Mouse (Mus musculus): Measurements from ENCODE around the gene Klhdc4.

The Klhdc4 gene

DNA sequence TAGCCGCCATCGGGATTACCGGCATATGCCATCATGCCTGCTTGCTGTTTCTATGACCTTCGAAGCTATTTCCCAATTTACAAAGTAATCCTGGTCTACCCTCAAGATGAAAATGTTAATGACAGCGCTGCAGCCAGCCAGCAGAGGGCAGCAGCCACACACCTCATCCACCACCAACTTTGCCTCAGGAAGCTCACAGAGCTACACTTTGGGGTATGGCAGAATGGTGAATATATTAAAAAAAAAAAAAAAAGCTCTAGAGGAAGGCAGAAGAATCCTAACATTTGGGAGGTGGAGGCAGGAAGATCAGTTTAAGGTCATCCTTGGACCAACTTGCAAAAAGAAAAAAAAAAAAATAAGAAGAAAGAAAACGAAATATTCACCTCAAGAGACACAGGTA lies 20.6 kb upstream of the Klhdc4 start:
- peak; percentile 62 to 69 for DNase-seq (ENCODE audit: low spot score in 2 of 2)

DNA sequence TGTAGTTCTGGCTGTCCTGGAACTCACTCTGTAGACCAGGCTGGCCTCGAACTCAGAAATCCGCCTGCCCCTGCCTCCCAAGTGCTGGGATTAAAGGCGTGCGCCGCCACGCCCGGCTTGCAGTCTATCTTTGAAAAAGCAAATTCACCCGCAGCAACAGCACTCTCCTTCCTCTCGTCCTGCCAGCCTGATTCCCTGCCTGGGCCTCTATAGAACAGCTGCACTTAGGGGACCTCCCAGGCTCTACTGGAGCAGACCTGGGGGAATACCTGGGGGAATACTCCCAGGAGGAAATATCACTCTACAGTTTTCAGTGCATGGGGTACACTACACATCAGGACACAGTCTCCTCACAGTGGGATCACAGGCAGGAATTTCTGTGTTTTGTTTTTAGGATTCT lies 19.9 kb upstream of the Klhdc4 start:
- DNase-seq (ENCODE audit: low spot score in 2 of 2), result no peak

DNA sequence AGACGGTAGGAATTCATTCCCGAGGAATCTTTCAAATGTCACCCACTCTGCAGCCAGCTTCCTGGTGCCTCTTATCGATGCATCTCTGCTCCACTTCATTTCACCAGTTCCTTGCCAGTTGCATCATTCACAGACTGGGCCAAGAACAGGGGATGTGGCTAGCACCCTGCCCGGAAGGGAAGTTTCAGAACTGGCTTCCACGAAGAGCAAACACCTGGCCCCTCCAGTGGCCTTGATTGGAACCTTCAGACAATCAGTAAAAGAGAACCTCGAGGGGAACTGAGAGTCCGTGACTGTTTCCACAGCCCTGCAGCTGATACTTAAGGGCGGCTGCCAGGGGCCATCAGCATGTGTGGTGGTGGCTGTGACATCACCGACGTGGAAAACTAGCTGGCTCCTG lies 19.1 kb upstream of the Klhdc4 start:
- no peak for DNase-seq (ENCODE audit: low spot score in 2 of 2)

- no peak for DNase-seq (ENCODE audit: low spot score in 2 of 2)
Observed at GRCm38 (mm10) chr8:121847987-121848386, 18.6 kb upstream of the Klhdc4 start.

- DNase-seq (ENCODE audit: low spot score in 2 of 2), result no peak
Observed at GRCm38 (mm10) chr8:121847261-121847822, 18.0 kb upstream of the Klhdc4 start.

- no peak for DNase-seq (ENCODE audit: low spot score in 2 of 2)
Observed at GRCm38 (mm10) chr8:121846815-121847214, 17.4 kb upstream of the Klhdc4 start.

DNA sequence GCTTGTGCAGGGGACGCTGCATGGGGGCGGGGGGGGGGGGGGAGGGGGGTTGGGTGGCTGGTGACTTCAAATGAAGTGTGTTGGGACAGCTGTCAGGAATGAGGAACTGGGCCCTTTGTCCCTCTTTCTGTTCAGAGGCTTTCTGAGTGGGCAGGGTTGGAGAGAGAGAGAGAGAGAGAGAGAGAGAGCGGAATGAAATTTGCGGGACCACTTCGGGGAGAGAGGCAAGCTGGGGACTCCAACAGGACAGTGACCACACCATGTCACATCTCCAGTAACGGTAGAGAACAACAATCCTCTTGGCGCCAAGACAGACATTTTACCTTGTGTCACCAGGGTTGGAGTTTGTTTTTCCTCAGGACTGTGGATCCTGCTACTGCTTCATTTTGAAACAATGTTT lies 15.4 kb upstream of the Klhdc4 start:
- no peak for DNase-seq (ENCODE audit: low spot score in 2 of 2)

DNA sequence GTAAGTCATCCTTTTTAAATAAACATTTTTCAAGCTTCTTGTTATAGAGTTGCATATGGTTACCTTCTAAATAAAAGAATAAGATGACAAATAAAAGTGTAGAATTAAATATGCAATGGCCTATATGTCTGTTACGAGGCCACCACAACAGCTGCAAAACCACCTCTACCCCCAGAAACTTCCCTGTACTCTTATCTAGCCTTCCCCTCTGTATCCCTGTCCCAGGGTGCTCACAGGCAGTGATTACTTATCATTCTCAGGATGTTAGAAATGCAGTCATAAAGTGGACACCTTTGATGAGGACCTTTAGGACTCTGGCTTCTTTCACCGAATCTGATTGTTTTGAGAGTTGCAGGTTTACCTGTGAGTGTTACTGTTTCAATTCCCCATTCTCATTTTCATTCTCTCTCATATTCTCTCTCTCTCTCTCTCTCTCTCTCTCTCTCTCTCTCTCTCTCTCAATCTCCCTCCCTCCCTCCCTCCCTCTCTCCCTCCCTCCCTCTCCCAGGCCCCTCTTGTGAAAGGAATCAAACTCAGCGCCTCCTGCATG lies 13.9 kb upstream of the Klhdc4 start:
- no peak for DNase-seq (ENCODE audit: low spot score in 2 of 2)

DNA sequence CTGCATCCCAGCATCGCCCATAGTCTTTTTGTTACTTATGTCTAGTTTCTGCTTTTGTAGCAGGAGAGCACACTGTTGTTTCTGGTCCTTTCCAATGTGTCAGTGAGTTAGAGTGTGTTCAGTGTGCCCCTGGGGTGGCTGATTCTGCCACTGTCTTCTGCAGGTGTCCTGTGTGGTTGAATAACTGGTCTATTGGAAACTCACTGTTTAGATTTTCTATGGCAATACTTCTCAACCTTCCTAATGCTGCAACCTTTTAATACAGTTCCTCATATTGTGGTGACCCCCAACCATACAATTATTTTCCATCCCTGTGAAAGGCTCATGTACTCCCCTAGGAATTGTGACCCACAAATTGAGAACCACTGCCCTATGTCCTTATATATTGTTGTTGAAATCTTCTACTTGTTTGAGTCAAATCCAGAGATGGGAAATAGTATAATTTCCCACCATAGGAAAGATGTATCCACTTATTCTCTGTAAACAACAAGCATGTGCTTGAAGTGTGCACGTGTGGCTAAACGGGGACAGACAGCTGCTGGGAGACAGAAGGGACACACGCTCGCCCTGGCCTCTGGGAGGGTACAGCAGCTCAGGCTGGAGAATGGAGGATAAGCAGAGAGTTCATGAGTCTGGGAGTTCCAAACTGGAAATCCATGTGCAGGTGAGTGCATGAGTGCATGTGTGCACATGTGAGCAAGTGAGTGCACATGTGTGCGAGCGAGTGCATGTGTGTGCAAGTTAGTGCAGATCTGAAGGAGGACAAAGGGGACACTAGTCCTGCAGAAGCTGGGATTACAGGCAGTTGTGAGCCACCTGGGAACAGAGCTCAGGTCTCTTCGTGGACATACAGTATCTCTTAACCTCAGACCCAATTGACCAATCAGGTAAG lies 12.9 kb upstream of the Klhdc4 start:
- no peak for DNase-seq (ENCODE audit: low spot score in 2 of 2)

DNA sequence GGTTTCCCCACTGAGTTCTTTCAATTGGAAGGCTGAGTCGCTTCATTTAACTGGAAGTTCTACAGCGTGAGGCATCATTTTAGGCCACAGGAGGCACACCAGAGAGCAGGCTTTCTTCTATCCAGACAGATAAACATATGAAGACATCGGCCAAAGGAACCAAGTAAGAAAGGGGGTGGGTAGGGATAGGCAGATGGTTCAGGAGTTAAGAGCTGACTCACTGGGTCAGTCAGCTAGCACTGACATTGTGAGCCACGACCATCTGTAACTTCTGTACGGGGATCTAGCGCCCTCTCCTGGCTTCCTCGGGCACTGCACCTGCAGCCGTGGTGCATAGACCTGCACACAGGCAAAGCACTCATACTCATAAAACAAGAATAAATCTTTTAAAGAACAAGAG lies 11.9 kb upstream of the Klhdc4 start:
- peak in 1 of 2 experiments; percentile 40 for DNase-seq (ENCODE audit: low spot score in 2 of 2)

- DNase-seq (ENCODE audit: low spot score in 2 of 2), result peak in 1 of 2 experiments; percentile 61
Observed at GRCm38 (mm10) chr8:121832503-121832902, 3.1 kb upstream of the Klhdc4 start.

DNA sequence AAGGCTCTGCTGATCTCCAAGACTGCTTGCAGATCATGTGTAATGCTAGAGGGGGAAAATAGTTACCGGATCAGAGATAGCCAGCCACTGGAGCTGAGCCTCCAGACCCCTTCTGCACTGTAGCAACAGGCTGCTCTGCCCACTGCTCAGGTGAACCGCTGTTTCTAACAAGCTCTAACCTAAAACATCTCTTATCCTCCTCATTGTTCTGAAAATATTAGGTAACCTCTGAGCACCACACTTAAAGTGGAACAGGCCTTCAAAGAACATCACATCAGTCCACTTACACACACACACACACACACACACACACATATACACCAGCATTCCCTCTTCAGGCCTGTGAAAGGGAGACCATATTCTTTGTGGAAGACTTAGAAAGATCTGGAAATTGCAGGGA lies 2.7 kb upstream of the Klhdc4 start:
- no peak for DNase-seq (ENCODE audit: low spot score in 2 of 2)

GRCm38 (mm10) chr8:121829777-121830362 lies 501 bp upstream of the Klhdc4 start:
- DNase-seq (ENCODE audit: low spot score in 2 of 2), result no peak

GRCm38 (mm10) chr8:121828376-121829023 lies 869 bp downstream of the Klhdc4 start:
- DNase-seq (ENCODE audit: low spot score in 2 of 2), result no peak

- DNase-seq (ENCODE audit: low spot score in 2 of 2), result no peak
Observed at GRCm38 (mm10) chr8:121827726-121828125, 1.6 kb downstream of the Klhdc4 start.

GRCm38 (mm10) chr8:121821770-121822169 lies 7.6 kb downstream of the Klhdc4 start:
- no peak for DNase-seq (ENCODE audit: low spot score in 2 of 2)

DNA sequence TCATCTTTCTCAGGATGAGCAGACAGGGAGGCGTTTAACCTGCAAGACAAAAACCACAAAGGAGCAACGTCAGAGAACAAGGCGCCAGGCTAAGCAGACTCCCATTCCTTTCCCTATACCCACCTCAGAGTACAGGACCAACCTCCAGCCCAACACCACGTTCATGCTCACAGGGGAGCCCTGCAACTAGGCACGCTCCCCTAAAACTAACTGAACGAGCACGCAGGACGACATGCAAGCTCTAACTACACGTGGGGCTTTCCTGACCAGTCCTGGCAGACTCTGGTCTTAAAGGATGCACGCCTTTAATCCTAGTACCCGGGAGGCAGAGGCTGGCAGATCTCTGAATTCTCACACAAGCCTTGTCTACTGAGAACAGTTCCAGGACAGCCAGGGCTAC lies 8.0 kb downstream of the Klhdc4 start:
- DNase-seq (ENCODE audit: low spot score in 2 of 2), result no peak

GRCm38 (mm10) chr8:121820840-121821239 lies 8.5 kb downstream of the Klhdc4 start:
- no peak for DNase-seq (ENCODE audit: low spot score in 2 of 2)

- DNase-seq (ENCODE audit: low spot score in 2 of 2), result no peak
Observed at GRCm38 (mm10) chr8:121818226-121818625, 11.1 kb downstream of the Klhdc4 start.

DNA sequence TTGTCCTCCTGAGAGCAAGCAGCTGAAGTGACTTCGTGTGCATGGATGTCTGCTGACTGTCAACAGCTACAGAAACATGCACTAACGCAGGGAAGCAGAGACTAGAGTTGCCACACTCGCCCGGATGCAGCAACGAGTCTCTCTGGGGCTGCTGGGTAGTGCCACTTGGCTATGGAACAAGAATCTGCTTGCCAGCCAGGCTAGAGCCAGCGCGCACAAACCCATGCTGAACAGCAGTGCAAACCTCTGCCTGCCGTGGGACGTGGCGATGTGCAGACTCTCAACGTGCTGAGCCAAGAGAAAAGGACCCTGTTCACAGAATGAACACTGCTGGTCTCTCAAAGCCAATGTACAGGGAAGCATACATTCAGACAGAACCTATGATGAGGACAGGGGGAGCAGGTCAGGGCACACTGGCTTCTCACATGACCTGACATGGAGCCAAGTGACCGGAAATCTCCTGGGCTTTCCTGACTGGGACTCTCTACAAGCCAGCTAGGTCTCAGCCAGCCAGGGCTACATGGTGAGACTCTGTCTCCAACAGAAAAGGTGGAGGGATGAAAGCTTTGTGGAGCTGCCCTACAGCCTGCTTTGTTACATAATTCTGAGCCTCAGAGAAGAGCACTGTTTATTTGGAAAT lies 17.3 kb downstream of the Klhdc4 start:
- no peak for DNase-seq (ENCODE audit: low spot score in 2 of 2)

DNA sequence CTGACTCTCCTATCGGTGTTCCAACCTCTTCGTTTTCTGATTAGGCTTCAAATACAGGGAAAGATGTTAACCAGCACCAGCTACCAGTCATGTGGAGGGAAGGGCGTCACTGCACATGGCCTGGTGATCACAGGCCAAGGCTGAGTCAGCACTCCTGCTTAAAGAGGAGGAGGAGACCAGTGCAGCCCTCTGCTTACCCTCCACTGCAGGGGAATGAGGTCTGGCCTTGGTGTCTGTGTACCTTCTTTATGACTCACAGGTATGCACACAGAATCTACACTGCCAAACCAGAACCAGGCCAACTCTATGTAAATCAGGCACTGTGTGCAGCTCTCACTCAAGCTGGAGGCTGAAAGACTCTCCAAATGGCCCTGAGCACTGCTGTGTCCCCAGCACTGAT lies 17.9 kb downstream of the Klhdc4 start:
- DNase-seq (ENCODE audit: low spot score in 2 of 2), result no peak
